In genomic region chr6:137065506-137065905, GRCm38 (mm10) we compare ENCODE assay signal across 21 mouse cellular contexts.
DNase-seq lines count a peak whose midpoint lies in the region; ATAC-seq and TF ChIP-seq lines count a peak whose summit lies in the region.
"Had no signal": no experiment of that assay in that cellular context is flagged by ENCODE, and none has a peak within 500 bp of the region (broad histone marks: within the 10 kb centered on the region; RNA-seq: fewer than 3 reads in every experiment).

No protein-coding gene starts in this region.

- H3K27me3 ChIP-seq in hindbrain, embryonic 13.5 days = no peaks in the 10 kb centered on the region
- H3K27me3 ChIP-seq in hindbrain, embryonic 10.5 days (ENCODE audit: insufficient read depth, poor library complexity, severe bottlenecking) = no peaks in the 10 kb centered on the region
- no peaks in the 10 kb centered on the region for H3K27me3 ChIP-seq in liver, adult 2 months (ENCODE audit: control insufficient read depth, insufficient read depth, low read length)
- no peaks in the 10 kb centered on the region for H3K27me3 ChIP-seq in C2C12 (ENCODE audit: control insufficient read depth, insufficient read depth, insufficient read length)
- H3K27me3 ChIP-seq: embryonic facial prominence, embryonic 12.5 days; embryonic facial prominence, embryonic 15.5 days had no signal

- no peak for TF ChIP-seq CTCF in liver, adult 2 months (IDR thresholded peaks at IDR 0.05; ENCODE audit: low read depth, low read length)
- no peak for TF ChIP-seq CTCF in C2C12 (IDR thresholded peaks at IDR 0.05; ENCODE audit: control insufficient read depth, insufficient read depth, insufficient read length)

- no peak for DNase-seq in hindbrain, embryonic 10.5 days (ENCODE audit: low spot score)
- peak; percentile 33 for DNase-seq in liver, adult 2 months (ENCODE audit: extremely low read depth, low read depth, low spot score)
- DNase-seq in liver (no peak), 3T3-L1 (ENCODE audit: low read depth, low spot score) (peak; percentile 31)
- DNase-seq in right cerebral cortex, postnatal 14 days = no peak
- DNase-seq: cerebellum, adult 11 months; cerebellum, adult 2 months; cerebellum, adult 9-11 months; forebrain, postnatal 0 days; gastrocnemius, postnatal 25 days; heart, adult 18-20 months had no signal

- H3K79me2 ChIP-seq in liver, adult 2 months (ENCODE audit: control insufficient read depth, insufficient read depth, low read length) = no peaks in the 10 kb centered on the region
- H3K79me2 ChIP-seq in C2C12 (ENCODE audit: control insufficient read depth, insufficient read depth) = no peaks in the 10 kb centered on the region

- H3K27ac ChIP-seq in hindbrain, embryonic 13.5 days = 0 out of 2 replicates have a peak overlapping the region, but pooled peaks have one; percentile 55
- H3K27ac ChIP-seq in hindbrain, embryonic 10.5 days = no peak overlapping the region
- H3K27ac ChIP-seq in liver, adult 2 months (replicated peaks; ENCODE audit: insufficient read depth, low read depth, low read length) = no peak overlapping the region
- H3K27ac ChIP-seq: embryonic facial prominence, embryonic 12.5 days; embryonic facial prominence, embryonic 15.5 days; heart, embryonic 10.5 days; heart, embryonic 13.5 days; hindbrain, postnatal 0 days had no signal

- H3K9ac ChIP-seq in hindbrain, embryonic 13.5 days = no peak overlapping the region
- H3K9ac ChIP-seq in liver, adult 2 months (ENCODE audit: low read depth, low read length) = no peak overlapping the region
- H3K9ac ChIP-seq: embryonic facial prominence, embryonic 12.5 days; embryonic facial prominence, embryonic 15.5 days; forebrain, postnatal 0 days; heart, embryonic 13.5 days; hindbrain, embryonic 14.5 days had no signal

- no peaks in the 10 kb centered on the region for H3K79me3 ChIP-seq in C2C12 (ENCODE audit: low read depth)

- 87% methylated on average over 7 of the region's 7 CpGs for WGBS in hindbrain, embryonic 13.5 days
- 89% methylated on average over 7 of the region's 7 CpGs for WGBS in hindbrain, embryonic 10.5 days
- 80% methylated on average over 7 of the region's 7 CpGs for WGBS in liver, adult 2 months

- peaks cover 11% of the 10 kb centered on the region for H3K4me1 ChIP-seq in hindbrain, embryonic 13.5 days (replicated peaks)
- H3K4me1 ChIP-seq in hindbrain, embryonic 10.5 days (replicated peaks) = peaks cover 15% of the 10 kb centered on the region
- H3K4me1 ChIP-seq in liver, adult 2 months (ENCODE audit: control insufficient read depth, insufficient read depth, low read length) = no peaks in the 10 kb centered on the region
- H3K4me1 ChIP-seq: embryonic facial prominence, embryonic 12.5 days had no signal

- H3K9me3 ChIP-seq in hindbrain, embryonic 13.5 days = no peaks in the 10 kb centered on the region
- no peaks in the 10 kb centered on the region for H3K9me3 ChIP-seq in hindbrain, embryonic 10.5 days
- H3K9me3 ChIP-seq: embryonic facial prominence, embryonic 12.5 days; embryonic facial prominence, embryonic 15.5 days; heart, embryonic 10.5 days; heart, embryonic 13.5 days had no signal

- H3ac ChIP-seq in C2C12 (ENCODE audit: control insufficient read depth, insufficient read length, low read depth) = no peak overlapping the region

- ATAC-seq in hindbrain, embryonic 13.5 days (ENCODE audit: low FRiP score) = no peak; the same call in 1 of the 2 replicates
- ATAC-seq: forebrain, embryonic 14.5 days; forebrain, postnatal 0 days; hindbrain, postnatal 0 days; inflammation-experienced regulatory T-cells, adult 6 months had no signal

- H3K36me3 ChIP-seq in hindbrain, embryonic 13.5 days = no peaks in the 10 kb centered on the region
- no peaks in the 10 kb centered on the region for H3K36me3 ChIP-seq in hindbrain, embryonic 10.5 days
- no peaks in the 10 kb centered on the region for H3K36me3 ChIP-seq in liver, adult 2 months (ENCODE audit: control insufficient read depth, insufficient read depth, low read length)
- H3K36me3 ChIP-seq in C2C12 (ENCODE audit: control insufficient read depth, insufficient read depth) = no peaks in the 10 kb centered on the region
- H3K36me3 ChIP-seq: embryonic facial prominence, embryonic 12.5 days; embryonic facial prominence, embryonic 15.5 days; heart, embryonic 10.5 days; heart, embryonic 13.5 days had no signal

- H3K4me3 ChIP-seq in hindbrain, embryonic 13.5 days = no peak overlapping the region
- H3K4me3 ChIP-seq in hindbrain, embryonic 10.5 days = no peak overlapping the region
- H3K4me3 ChIP-seq in liver, adult 2 months (ENCODE audit: insufficient read depth, low read depth, low read length) = no peak overlapping the region
- no peak overlapping the region for H3K4me3 ChIP-seq in C2C12 (ENCODE audit: insufficient read depth, poor library complexity, severe bottlenecking)
- H3K4me3 ChIP-seq: embryonic facial prominence, embryonic 12.5 days; embryonic facial prominence, embryonic 15.5 days; heart, embryonic 10.5 days; heart, embryonic 13.5 days had no signal

- no peak for TF ChIP-seq POLR2A in liver, adult 2 months (IDR thresholded peaks at IDR 0.05; ENCODE audit: extremely low read depth, insufficient read depth, low read length)

- no peak overlapping the region for H3K4me2 ChIP-seq in hindbrain, embryonic 13.5 days
- H3K4me2 ChIP-seq: embryonic facial prominence, embryonic 12.5 days; embryonic facial prominence, embryonic 15.5 days; heart, embryonic 13.5 days; hindbrain, embryonic 14.5 days had no signal

TF ChIP-seq in C2C12, 6 proteins besides CTCF, POLR2A, EP300 and RAD21:
- TF ChIP-seq CEBPB (IDR thresholded peaks at IDR 0.05; ENCODE audit: low read depth) (no peak), FOSL1 (IDR thresholded peaks at IDR 0.05; ENCODE audit: insufficient read depth, low read length, poor library complexity, severe bottlenecking) (no peak), MYOD1 (IDR thresholded peaks at IDR 0.05; ENCODE audit: control insufficient read depth, insufficient read length, low read depth) (peak; percentile 52)

Comparison
In these comparisons a context has a peak if more than half of its experiments do, and no peak if none do; other contexts are left out.
1. DNase-seq: peak in liver, adult 2 months (single experiment) and 3T3-L1 (single experiment); none in hindbrain, embryonic 10.5 days (single experiment), liver (single experiment) and right cerebral cortex, postnatal 14 days (single experiment).